ENCODE assay signal across 19 mouse cellular contexts in genomic region chr5:131772616-131773015, GRCm38 (mm10).
DNase-seq lines count a peak whose midpoint lies in the region; TF ChIP-seq lines count a peak whose summit lies in the region.
"Had no signal": no experiment of that assay in that cellular context is flagged by ENCODE, and none has a peak within 500 bp of the region (broad histone marks: within the 10 kb centered on the region; RNA-seq: fewer than 3 reads in every experiment).

No protein-coding gene starts in this region.

- intact Hi-C loops in left cerebral cortex, postnatal 4 days (cut with DNase I), result no loop called here

- H3K27ac ChIP-seq in cerebellum, adult 2 months (ENCODE audit: insufficient read depth, low read length), result no peak overlapping the region
- H3K27ac ChIP-seq in limb, embryonic 10.5 days, result no peak overlapping the region
- H3K27ac ChIP-seq: embryonic facial prominence, embryonic 13.5 days; forebrain, embryonic 12.5 days; heart, embryonic 10.5 days; hindbrain, embryonic 13.5 days; hindbrain, postnatal 0 days had no signal

- H3K4me3 ChIP-seq in cerebellum, adult 2 months (replicated peaks; ENCODE audit: insufficient read depth, low read depth, low read length), result no peak overlapping the region
- no peak overlapping the region for H3K4me3 ChIP-seq in limb, embryonic 10.5 days
- H3K4me3 ChIP-seq: embryonic facial prominence, embryonic 13.5 days; forebrain, embryonic 12.5 days; heart, embryonic 10.5 days; hindbrain, embryonic 13.5 days had no signal

- DNase-seq in left cerebral cortex, postnatal 4 days, result peak; percentile 34
- no peak for DNase-seq in left cerebral cortex, adult 8-10 months (ENCODE audit: low spot score in 2 of 2)
- peak; percentile 88 to 97 for DNase-seq in cerebellum, adult 2 months
- peak; percentile 75 to 85 for DNase-seq in cerebellum, postnatal 10 days
- no peak for DNase-seq in right cerebral cortex, postnatal 36 days (ENCODE audit: low spot score in 2 of 2)
- DNase-seq in urinary bladder, adult 2 months (ENCODE audit: low spot score), result no peak
- no peak for DNase-seq in limb, embryonic 10.5 days (ENCODE audit: low spot score)
- DNase-seq: adrenal gland, adult 8-10 months; adrenal gland, postnatal 36 days; gastrocnemius, postnatal 10 days; heart, adult 18-20 months; heart, postnatal 10 days; kidney, adult 11 months had no signal

- no peaks in the 10 kb centered on the region for H3K9me3 ChIP-seq in limb, embryonic 10.5 days (replicated peaks)
- H3K9me3 ChIP-seq: embryonic facial prominence, embryonic 13.5 days; forebrain, embryonic 12.5 days; heart, embryonic 10.5 days; hindbrain, embryonic 13.5 days had no signal

- no peak for TF ChIP-seq POLR2A in cerebellum, adult 2 months (IDR thresholded peaks at IDR 0.05; ENCODE audit: borderline replicate concordance, insufficient read depth, low read length)

- H3K27me3 ChIP-seq in cerebellum, adult 2 months (ENCODE audit: control insufficient read depth, insufficient read depth, low read length), result no peaks in the 10 kb centered on the region
- peaks cover 18% of the 10 kb centered on the region for H3K27me3 ChIP-seq in limb, embryonic 10.5 days (ENCODE audit: low read depth, poor library complexity, severe bottlenecking)
- H3K27me3 ChIP-seq: CH12.LX; embryonic facial prominence, embryonic 13.5 days had no signal

- TF ChIP-seq CTCF in cerebellum, adult 2 months (IDR thresholded peaks at IDR 0.05; ENCODE audit: borderline replicate concordance, insufficient read depth, low read depth, low read length), result no peak

- 7% methylated on average over 1 of the region's 1 CpGs for whole genome bisulfite sequencing in cerebellum, adult 2 months
- 90% methylated on average over 1 of the region's 1 CpGs for WGBS in limb, embryonic 10.5 days

- H3K36me3 ChIP-seq in limb, embryonic 10.5 days, result no peaks in the 10 kb centered on the region
- H3K36me3 ChIP-seq: embryonic facial prominence, embryonic 13.5 days; forebrain, embryonic 12.5 days; heart, embryonic 10.5 days; hindbrain, embryonic 13.5 days had no signal

- H3K4me1 ChIP-seq in cerebellum, adult 2 months (ENCODE audit: control insufficient read depth, insufficient read depth, low read length), result peaks cover 24% of the 10 kb centered on the region
- peaks cover 48% of the 10 kb centered on the region for H3K4me1 ChIP-seq in limb, embryonic 10.5 days

Comparison
In these comparisons a context has a peak if more than half of its experiments do, and no peak if none do; other contexts are left out.
1. DNase-seq: peak in left cerebral cortex, postnatal 4 days (single experiment), cerebellum, adult 2 months (2 of 2) and cerebellum, postnatal 10 days (2 of 2); none in left cerebral cortex, adult 8-10 months (0 of 2), right cerebral cortex, postnatal 36 days (0 of 2), urinary bladder, adult 2 months (single experiment) and limb, embryonic 10.5 days (single experiment).